Mouse (Mus musculus) embryonic facial prominence, embryonic 14.5 days (tissue): ENCODE data around the gene Folr2. TPM values are rescaled to one million over a fixed set of nuclear protein-coding genes. Genes with fewer than 3 reads are reported as not detected.
A peak's percentile ranks its signal among the peaks of the same experiment; 100 is the strongest.

Experiments used
- ATAC-seq: fragments of 200-750 bp; cut with Nextera tagmentation; 2 replicates; pipeline ENCODE4 v1.8.0; 2017; ENCODE audit warnings: low read depth, moderate number of reproducible peaks, moderate TSS enrichment
- DNase-seq: peaks from one replicate; pipeline ENCODE4 v3.0.0-alpha.2; 2015; ENCODE audit warnings: low spot score
- H3K27ac ChIP-seq: fragments of 300-500 bp; sonication (generic); replicated peaks from 2 replicates; pipeline ENCODE4 v1.5.1; 2014; ENCODE audit warnings: low read depth, mild to moderate bottlenecking, low read length, moderate library complexity
- H3K27me3 ChIP-seq: fragments of 300-500 bp; sonication (generic); replicated peaks from 2 replicates; pipeline ENCODE4 v1.6.1; 2014; ENCODE audit warnings: low read length; ENCODE audit not compliant: control insufficient read depth, insufficient read depth
- H3K36me3 ChIP-seq: fragments of 300-500 bp; sonication (generic); 2 replicates; pipeline ENCODE4 v1.6.1; 2014; ENCODE audit warnings: low read length, mixed read lengths; ENCODE audit not compliant: control insufficient read depth, insufficient read depth
- H3K4me1 ChIP-seq: fragments of 300-500 bp; sonication (generic); 2 replicates; pipeline ENCODE4 v1.6.1; 2014; ENCODE audit warnings: antibody characterized with exemption, low read length; ENCODE audit not compliant: control insufficient read depth, insufficient read depth
- H3K4me2 ChIP-seq: fragments of 300-500 bp; sonication (generic); 2 replicates; pipeline ENCODE4 v1.6.1; 2014; ENCODE audit warnings: low read depth, mild to moderate bottlenecking, low read length, moderate library complexity, mixed read lengths
- H3K4me3 ChIP-seq: fragments of 300-500 bp; sonication (generic); 2 replicates; pipeline ENCODE4 v1.5.1; 2014; ENCODE audit warnings: low read depth, mild to moderate bottlenecking, low read length
- H3K9ac ChIP-seq: fragments of 300-500 bp; sonication (generic); 2 replicates; pipeline ENCODE4 v1.6.1; 2014; ENCODE audit warnings: low read depth, mild to moderate bottlenecking, low read length, moderate library complexity, mixed read lengths
- H3K9me3 ChIP-seq: fragments of 300-500 bp; sonication (generic); 2 replicates; pipeline ENCODE4 v1.6.1; 2016; ENCODE audit warnings: low read length; ENCODE audit not compliant: control insufficient read depth
- WGBS: fragments of 180-500 bp; shearing (Covaris S2); extraction: QIAGEN DNeasy Blood & Tissue Kit; methylation state at CpG from one replicate; pipeline ENCODE4 v1.1.7; 2014; 5-methylcytosine and 5-hydroxymethylcytosine counted together
- polyA plus RNA-seq: library from polyadenylated mRNA; unstranded; fragments of >200 nt; fragmentation: Nextera tagmentation; extraction: Ambion mirVana; gene quantifications from 2 replicates; pipeline ENCODE4 v1.2.1, GENCODE M21; 2014

Gene Folr2
- polyA plus RNA-seq, 1 experiment from 2014 or later = 3.9 TPM

- Histone ChIP-seq H3K4me1 (peaks cover 4% of the 10 kb centered on the region; the same call in 1 of the 2 replicates), H3K9ac (peak overlapping the region; percentile 64), H3K27ac (peak overlapping the region; percentile 92), H3K27me3 (no peaks in the 10 kb centered on the region), H3K9me3 (no peaks in the 10 kb centered on the region), H3K4me2 (peak overlapping the region; percentile 38), H3K4me3 (peak overlapping the region; percentile 57), H3K36me3 (no peaks in the 10 kb centered on the region)
- no peak for ATAC-seq
- 44% methylated on average over 9 of the region's 9 CpGs for WGBS
- no peak for DNase-seq
Observed at GRCm38 (mm10) chr7:101895695-101896094, 38.7 kb upstream of the Folr2 start.

- H3K4me3 ChIP-seq = no peak overlapping the region
- DNase-seq = no peak
- no peaks in the 10 kb centered on the region; the same call in 1 of the 2 replicates for H3K27me3 ChIP-seq
Observed at GRCm38 (mm10) chr7:101888460-101888859, 31.5 kb upstream of the Folr2 start.

DNA sequence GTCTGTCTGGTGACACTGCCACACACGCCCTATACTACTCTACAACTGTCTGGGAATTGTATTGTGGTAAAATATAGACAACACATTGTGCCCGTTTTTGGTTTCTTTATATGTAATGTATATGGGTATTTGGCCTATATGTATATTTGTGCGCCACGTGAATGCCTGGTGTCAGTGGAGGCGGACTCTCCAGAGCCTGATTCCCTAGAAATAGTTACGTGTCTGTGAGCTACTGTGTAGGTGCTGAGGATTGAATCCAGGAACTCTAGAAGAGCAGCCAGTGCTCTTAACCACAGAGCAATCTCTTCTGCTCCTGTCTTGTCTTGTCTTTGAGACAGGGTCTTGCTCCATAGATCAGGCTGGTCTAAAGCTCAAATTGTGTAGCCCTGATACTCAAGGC is 29.3 kb upstream of the Folr2 start:
- Histone ChIP-seq H3K4me2 (no peak overlapping the region), H3K9ac (no peak overlapping the region), H3K4me1 (no peaks in the 10 kb centered on the region), H3K36me3 (no peaks in the 10 kb centered on the region), H3K4me3 (no peak overlapping the region), H3K27me3 (no peaks in the 10 kb centered on the region; the same call in 1 of the 2 replicates), H3K9me3 (no peaks in the 10 kb centered on the region), H3K27ac (no peak overlapping the region)
- DNase-seq (no peak), ATAC-seq (no peak)
- WGBS = 81% methylated on average over 6 of the region's 6 CpGs

More at GRCm38 (mm10) chr7:101888460-101888859, 31.5 kb upstream of the Folr2 start:
- no peak overlapping the region for H3K4me2 ChIP-seq
- H3K4me1 ChIP-seq = no peaks in the 10 kb centered on the region
- H3K27ac ChIP-seq = no peak overlapping the region
- H3K36me3 ChIP-seq = no peaks in the 10 kb centered on the region
- no peaks in the 10 kb centered on the region for H3K9me3 ChIP-seq
- 73% methylated on average over 4 of the region's 4 CpGs for WGBS
- ATAC-seq = no peak
- no peak overlapping the region for H3K9ac ChIP-seq

- Histone ChIP-seq H3K27me3 (no peaks in the 10 kb centered on the region; the same call in 1 of the 2 replicates), H3K9ac (no peak overlapping the region), H3K9me3 (no peaks in the 10 kb centered on the region), H3K4me1 (no peaks in the 10 kb centered on the region), H3K4me3 (no peak overlapping the region), H3K36me3 (no peaks in the 10 kb centered on the region), H3K4me2 (no peak overlapping the region), H3K27ac (no peak overlapping the region)
- 86% methylated on average over 4 of the region's 4 CpGs for WGBS
- DNase-seq (no peak), ATAC-seq (no peak)
Observed at GRCm38 (mm10) chr7:101884160-101884559, 27.2 kb upstream of the Folr2 start.

- ATAC-seq (no peak), DNase-seq (no peak)
- H3K4me2 ChIP-seq = no peak overlapping the region
- 66% methylated on average over 9 of the region's 9 CpGs for WGBS
- H3K9ac ChIP-seq = no peak overlapping the region
- no peak overlapping the region for H3K27ac ChIP-seq
- H3K36me3 ChIP-seq = no peaks in the 10 kb centered on the region
- no peaks in the 10 kb centered on the region for H3K27me3 ChIP-seq
- no peak overlapping the region for H3K4me3 ChIP-seq
- H3K4me1 ChIP-seq = no peaks in the 10 kb centered on the region
- no peaks in the 10 kb centered on the region for H3K9me3 ChIP-seq
Observed at GRCm38 (mm10) chr7:101882413-101883154, 25.6 kb upstream of the Folr2 start.

GRCm38 (mm10) chr7:101880855-101881254 is 23.9 kb upstream of the Folr2 start:
- no peak for ATAC-seq
- Histone ChIP-seq H3K27me3 (no peaks in the 10 kb centered on the region), H3K4me3 (no peak overlapping the region), H3K4me1 (no peaks in the 10 kb centered on the region), H3K4me2 (no peak overlapping the region), H3K27ac (no peak overlapping the region), H3K9me3 (no peaks in the 10 kb centered on the region), H3K9ac (no peak overlapping the region), H3K36me3 (no peaks in the 10 kb centered on the region)
- WGBS = 71% methylated on average over 4 of the region's 4 CpGs
- DNase-seq = no peak

- no peak for DNase-seq
- H3K27ac ChIP-seq = no peak overlapping the region
- WGBS = 88% methylated on average over 1 of the region's 1 CpGs
- H3K9me3 ChIP-seq = no peaks in the 10 kb centered on the region
- no peak for ATAC-seq
- H3K4me2 ChIP-seq = no peak overlapping the region
- no peaks in the 10 kb centered on the region for H3K4me1 ChIP-seq
- no peak overlapping the region for H3K9ac ChIP-seq
- H3K27me3 ChIP-seq = no peaks in the 10 kb centered on the region
- no peaks in the 10 kb centered on the region for H3K36me3 ChIP-seq
- no peak overlapping the region for H3K4me3 ChIP-seq
Observed at GRCm38 (mm10) chr7:101875978-101876377, 19.0 kb upstream of the Folr2 start.

DNA sequence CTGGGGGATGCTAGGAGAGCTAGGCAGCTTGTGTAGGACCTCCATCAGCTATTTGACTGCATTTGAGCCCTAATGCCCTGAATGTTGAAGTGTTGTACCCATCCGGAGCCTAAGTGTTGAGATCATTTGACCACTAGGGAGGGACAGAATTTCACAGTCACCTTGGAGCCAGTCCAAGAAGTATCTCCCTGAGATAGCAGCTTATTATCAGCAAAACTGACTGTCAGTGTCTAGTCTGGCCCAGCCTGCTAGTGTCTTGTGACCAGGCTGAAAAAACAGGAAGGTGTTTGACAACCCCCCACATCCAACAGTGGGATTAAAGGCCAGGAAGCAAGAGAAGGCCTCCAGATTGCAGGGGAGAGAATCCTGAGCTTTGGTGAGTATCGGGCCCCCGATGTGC is 14.3 kb upstream of the Folr2 start:
- DNase-seq (no peak), ATAC-seq (no peak)
- Histone ChIP-seq H3K36me3 (no peaks in the 10 kb centered on the region), H3K27me3 (no peaks in the 10 kb centered on the region), H3K9ac (no peak overlapping the region), H3K4me2 (no peak overlapping the region), H3K9me3 (no peaks in the 10 kb centered on the region), H3K4me1 (no peaks in the 10 kb centered on the region), H3K27ac (no peak overlapping the region), H3K4me3 (no peak overlapping the region)
- WGBS = 84% methylated on average over 3 of the region's 3 CpGs

DNA sequence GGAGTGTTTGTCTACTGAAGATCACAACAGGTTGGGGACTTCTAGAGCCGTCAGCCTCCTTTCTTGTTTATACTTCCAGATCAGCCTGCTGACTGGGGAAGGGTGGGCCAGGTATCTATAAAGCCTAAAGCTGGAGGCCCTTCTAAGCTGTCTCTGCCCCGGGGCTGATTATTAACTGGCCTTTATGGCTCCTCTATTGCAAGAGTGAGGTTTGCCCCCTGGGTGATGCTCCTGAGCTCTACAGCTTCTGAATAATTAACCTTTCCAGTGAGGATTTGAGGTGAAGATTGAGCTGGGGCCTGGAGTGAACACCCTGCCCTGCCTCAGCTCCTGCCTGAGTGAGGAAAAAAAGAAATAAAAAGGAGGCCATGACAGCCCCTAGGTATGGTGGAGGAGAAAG is 13.6 kb upstream of the Folr2 start, which contains the start of gene Folr1:
Gene Folr1, minus strand, starts transcription at position 160 of the 400 bp plus-strand sequence.
- H3K27ac ChIP-seq = no peak within 1 kb of the TSS
- H3K9ac ChIP-seq = no peak within 1 kb of the TSS
- DNase-seq (no peak), ATAC-seq (no peak)
- WGBS = 83% methylated on average over 2 of the region's 2 CpGs
- no peaks in the 10 kb centered on the region for H3K27me3 ChIP-seq
- no peaks in the 10 kb centered on the region for H3K9me3 ChIP-seq
- H3K4me2 ChIP-seq = no peak within 1 kb of the TSS
- no peaks in the 10 kb centered on the region for H3K36me3 ChIP-seq
- H3K4me3 ChIP-seq = no peak within 1 kb of the TSS
- H3K4me1 ChIP-seq = no peaks in the 10 kb centered on the region
